Mouse (Mus musculus) neural tube, embryonic 13.5 days (tissue): ENCODE measurements around the gene Cpeb1. TPM values are rescaled to one million over a fixed set of nuclear protein-coding genes. Genes with fewer than 3 reads are reported as not detected.
"Not testable (repeated sequence)": the region's sequence is repeated elsewhere in the genome, so short reads cannot be mapped to it uniquely, and the experiment has no call there.

ENCODE experiments used
- ATAC-seq: fragments of 200-750 bp; cut with Nextera tagmentation; 2 replicates; pipeline ENCODE4 v1.8.0; 2017; ENCODE audit warnings: low read depth, mild to moderate bottlenecking, moderate TSS enrichment, moderate library complexity
- H3K27ac ChIP-seq: fragments of 300-500 bp; sonication (generic); replicated peaks from 2 replicates; pipeline ENCODE4 v1.5.1; 2015; ENCODE audit warnings: moderate library complexity, mild to moderate bottlenecking, inconsistent platforms
- H3K27me3 ChIP-seq: fragments of 300-500 bp; sonication (generic); 2 replicates; pipeline ENCODE4 v1.6.1; 2015; ENCODE audit warnings: mild to moderate bottlenecking, inconsistent platforms
- H3K36me3 ChIP-seq: fragments of 300-500 bp; sonication (generic); 2 replicates; pipeline ENCODE4 v1.6.1; 2015; ENCODE audit warnings: mild to moderate bottlenecking, inconsistent platforms
- H3K4me1 ChIP-seq: fragments of 300-500 bp; sonication (generic); replicated peaks from 2 replicates; pipeline ENCODE4 v1.6.1; 2015; ENCODE audit warnings: inconsistent platforms
- H3K4me2 ChIP-seq: fragments of 300-500 bp; sonication (generic); 2 replicates; pipeline ENCODE4 v1.6.1; 2015; ENCODE audit warnings: inconsistent platforms, mild to moderate bottlenecking, moderate library complexity
- H3K4me3 ChIP-seq: fragments of 300-500 bp; sonication (generic); 2 replicates; pipeline ENCODE4 v1.5.1; 2015; ENCODE audit warnings: mild to moderate bottlenecking, inconsistent platforms
- H3K9ac ChIP-seq: fragments of 300-500 bp; sonication (generic); 2 replicates; pipeline ENCODE4 v1.6.1; 2015; ENCODE audit warnings: moderate library complexity, mild to moderate bottlenecking, inconsistent platforms
- H3K9me3 ChIP-seq: fragments of 300-500 bp; sonication (generic); 2 replicates; pipeline ENCODE4 v1.6.1; 2016; ENCODE audit warnings: inconsistent platforms
- WGBS: fragments of 180-500 bp; shearing (Covaris S2); methylation state at CpG from one replicate; pipeline ENCODE4 v1.1.7; 2015; 5-methylcytosine and 5-hydroxymethylcytosine counted together
- polyA plus RNA-seq: library from polyadenylated mRNA; unstranded; fragments of >200 nt; fragmentation: Nextera tagmentation; extraction: Ambion mirVana; gene quantifications from 2 replicates; pipeline ENCODE4 v1.2.1, GENCODE M21; 2015

Cpeb1 gene
- polyA plus RNA-seq, result 4.7 and 7.3 TPM in 2 replicates

DNA sequence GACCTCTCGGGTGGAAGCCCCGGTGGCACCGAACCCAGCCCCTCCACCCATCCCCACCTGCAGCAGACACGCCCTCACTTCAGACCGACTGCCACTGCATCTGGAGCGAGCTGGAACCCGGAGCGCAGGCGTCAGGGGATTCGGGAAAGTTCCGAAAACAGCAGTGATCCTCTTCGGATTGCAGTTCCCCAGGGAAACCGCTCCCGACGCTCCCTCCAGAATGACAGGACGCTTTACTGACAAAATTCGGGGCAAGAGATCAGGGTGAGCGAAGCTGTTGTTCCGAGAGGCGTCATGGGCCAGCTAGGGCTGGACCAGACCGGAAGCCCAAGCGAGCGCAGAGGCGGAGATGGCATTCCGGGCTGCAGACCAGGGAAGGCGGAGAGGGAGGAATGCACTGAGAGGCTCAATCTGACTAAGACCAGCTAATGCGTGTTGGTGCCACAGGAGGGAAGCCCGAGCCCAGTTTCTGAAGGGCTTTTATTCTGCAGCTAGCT lies at the start of gene Cpeb1:
Cpeb1 (minus strand) TSS at position 311 of the 497 bp plus-strand sequence.
- Histone ChIP-seq H3K27ac (no peak within 1 kb of the TSS), H3K4me2 (peak within 1 kb of the TSS; percentile 90), H3K27me3 (peaks cover 80% of the 10 kb centered on the region), H3K4me3 (peak within 1 kb of the TSS; percentile 55), H3K9me3 (no peaks in the 10 kb centered on the region), H3K4me1 (peaks cover 31% of the 10 kb centered on the region), H3K36me3 (peaks cover 9% of the 10 kb centered on the region), H3K9ac (peak within 1 kb of the TSS; percentile 64)
- WGBS, result under 1% methylated on average over 28 of the region's 28 CpGs
- ATAC-seq, result peak; percentile 38; the same call in 1 of the 2 replicates

DNA sequence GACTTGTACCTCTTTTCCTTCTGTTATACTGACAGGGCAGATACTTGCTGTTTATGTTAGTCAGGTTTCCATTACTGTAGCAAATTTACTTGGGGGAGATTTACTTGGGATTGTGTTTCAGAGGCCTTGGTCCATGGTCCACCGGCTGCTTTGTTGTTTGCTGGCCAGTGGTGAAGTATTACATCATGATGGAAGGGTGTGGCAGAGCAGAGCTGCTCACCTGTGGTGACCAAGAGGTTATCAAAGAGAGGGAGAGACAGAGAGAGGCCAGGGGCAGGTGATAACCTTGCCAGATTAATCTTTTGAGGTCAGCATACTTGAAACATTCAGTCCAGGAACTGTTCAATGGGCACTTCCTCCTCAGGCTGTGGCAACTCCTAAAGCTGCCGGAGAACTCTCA lies 45.8 kb upstream of the Cpeb1 start:
- no peaks in the 10 kb centered on the region for H3K36me3 ChIP-seq
- no peak for ATAC-seq
- 82% methylated on average over 2 of the region's 2 CpGs for WGBS

DNA sequence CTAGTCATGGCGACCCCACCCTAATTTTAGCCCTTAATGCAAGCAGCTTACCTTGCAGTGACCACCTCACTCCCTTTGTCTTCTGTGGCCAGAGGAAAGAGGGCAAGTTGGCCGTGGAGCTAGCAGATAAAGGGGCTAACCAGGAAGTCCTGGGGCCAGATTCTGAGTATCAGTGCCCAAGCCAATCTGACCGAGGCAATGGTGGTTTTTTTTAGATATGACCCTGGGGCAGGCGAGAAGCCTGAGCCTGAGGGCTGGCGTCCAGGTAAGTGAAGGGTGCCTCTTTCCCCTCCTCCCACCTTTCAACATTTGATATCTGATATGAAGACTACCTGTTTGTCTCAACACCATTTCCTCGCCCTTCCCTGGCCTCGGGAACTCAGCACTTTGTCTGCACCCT lies 42.9 kb upstream of the Cpeb1 start, which contains the start of gene BC048679:
BC048679 (minus strand) TSS at position 101 of the 400 bp plus-strand sequence.
- H3K27me3 ChIP-seq, result peaks cover 4% of the 10 kb centered on the region; the same call in 1 of the 2 replicates
- H3K36me3 ChIP-seq, result no peaks in the 10 kb centered on the region
- H3K4me3 ChIP-seq, result no peak within 1 kb of the TSS
- no peaks in the 10 kb centered on the region for H3K9me3 ChIP-seq
- no peak within 1 kb of the TSS for H3K4me2 ChIP-seq
- no peak within 1 kb of the TSS for H3K9ac ChIP-seq
- peaks cover 5% of the 10 kb centered on the region; the same call in 1 of the 2 replicates for H3K4me1 ChIP-seq
- 75% methylated on average over 7 of the region's 7 CpGs for WGBS
- no peak within 1 kb of the TSS for H3K27ac ChIP-seq
- no peak for ATAC-seq

More for the DNA sequence above, 45.8 kb upstream of the Cpeb1 start:
- Histone ChIP-seq H3K9me3 (no peaks in the 10 kb centered on the region), H3K27ac (no peak overlapping the region), H3K4me3 (no peak overlapping the region), H3K9ac (no peak overlapping the region), H3K4me2 (no peak overlapping the region), H3K27me3 (no peaks in the 10 kb centered on the region), H3K4me1 (no peaks in the 10 kb centered on the region)

DNA sequence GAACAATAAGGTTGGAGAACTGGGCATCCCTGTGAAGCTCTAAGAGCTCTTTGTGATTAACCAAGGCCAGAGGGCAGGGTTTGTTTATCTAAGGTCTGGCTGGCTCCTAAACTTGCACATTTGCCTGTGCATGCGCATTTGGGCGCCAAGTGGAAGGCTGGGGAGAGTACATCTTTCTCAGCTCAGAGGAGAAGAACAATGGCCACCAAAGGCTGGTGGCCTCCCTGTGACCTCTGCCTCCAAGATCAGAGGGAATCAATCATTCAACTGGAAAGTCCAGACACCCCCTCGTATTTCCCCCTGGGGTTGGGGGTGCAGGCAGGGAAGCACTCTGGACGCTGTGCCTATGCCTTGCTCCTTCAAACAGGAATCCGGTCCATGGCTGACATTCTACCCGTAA lies 41.9 kb upstream of the Cpeb1 start:
- no peaks in the 10 kb centered on the region for H3K9me3 ChIP-seq
- ATAC-seq, result no peak
- WGBS, result 10% methylated on average over 6 of the region's 6 CpGs
- peaks cover 14% of the 10 kb centered on the region for H3K4me1 ChIP-seq
- H3K36me3 ChIP-seq, result no peaks in the 10 kb centered on the region
- no peak overlapping the region for H3K9ac ChIP-seq
- H3K4me3 ChIP-seq, result no peak overlapping the region
- H3K27me3 ChIP-seq, result peaks cover 4% of the 10 kb centered on the region; the same call in 1 of the 2 replicates
- H3K4me2 ChIP-seq, result no peak overlapping the region
- H3K27ac ChIP-seq, result no peak overlapping the region

DNA sequence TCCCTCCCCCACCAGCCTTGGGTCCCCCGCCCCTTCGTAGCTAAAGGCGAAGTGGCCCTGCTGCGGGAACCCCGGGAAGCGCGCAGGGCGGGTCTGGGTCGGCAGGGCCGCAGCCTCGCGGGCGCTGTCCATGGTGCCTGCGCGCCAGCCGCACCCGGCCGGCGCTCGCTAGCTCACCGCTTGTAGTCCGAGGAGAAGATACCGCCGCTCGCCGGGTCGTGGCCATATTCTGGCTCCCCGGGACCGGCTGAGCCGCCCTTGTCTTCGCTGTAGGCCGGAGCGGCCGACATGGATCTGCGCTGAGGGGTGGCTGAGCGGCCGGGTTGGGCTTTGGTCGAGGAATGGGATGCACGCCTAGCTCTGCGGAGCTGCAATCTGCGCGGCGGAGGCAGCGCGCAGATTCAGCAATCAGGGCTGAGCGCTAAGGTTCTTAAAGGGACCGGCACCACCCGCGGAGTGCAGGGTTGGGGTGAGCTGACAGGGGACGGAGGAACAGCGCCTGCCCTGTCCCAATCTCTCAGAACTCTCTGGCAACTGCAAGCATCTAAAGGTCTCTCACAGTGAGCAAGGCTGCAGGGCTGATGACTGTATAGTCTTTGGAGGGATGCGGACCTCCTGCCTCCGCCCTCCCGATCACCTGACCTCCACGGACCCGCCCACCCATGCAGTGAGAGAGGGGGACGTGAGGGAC lies 38.2 kb upstream of the Cpeb1 start, which contains the start of gene Ap3b2:
Ap3b2 (minus strand) TSS at position 595 of the 691 bp plus-strand sequence.
- Histone ChIP-seq H3K27ac (peak within 1 kb of the TSS; percentile 99), H3K36me3 (no peaks in the 10 kb centered on the region), H3K4me1 (peaks cover 37% of the 10 kb centered on the region), H3K27me3 (peaks cover 4% of the 10 kb centered on the region; the same call in 1 of the 2 replicates), H3K9ac (peak within 1 kb of the TSS; percentile 95), H3K9me3 (no peaks in the 10 kb centered on the region), H3K4me2 (peak within 1 kb of the TSS; percentile 74), H3K4me3 (peak within 1 kb of the TSS; percentile 82)
- ATAC-seq, result peak; percentile 96
- WGBS, result under 1% methylated on average over 57 of the region's 57 CpGs

DNA sequence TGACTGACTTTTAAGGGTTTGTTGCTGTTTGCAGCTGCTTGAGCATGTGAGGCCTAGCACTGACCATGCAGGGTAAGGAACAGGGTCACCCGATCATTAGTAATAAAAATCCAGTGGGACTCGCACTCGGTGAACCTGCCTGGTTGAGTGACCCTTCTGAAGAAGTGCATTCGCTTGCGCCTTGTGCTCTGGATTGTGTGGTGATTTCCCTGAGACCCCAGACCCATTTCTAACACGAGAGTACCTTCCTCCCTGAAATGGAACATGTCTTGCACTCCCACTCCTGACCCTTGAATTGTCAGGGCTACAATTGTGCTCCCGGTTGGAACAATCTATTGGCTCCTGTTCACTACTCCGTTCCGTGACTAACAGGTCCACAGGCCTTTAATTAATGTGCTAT lies 37.4 kb upstream of the Cpeb1 start:
- Histone ChIP-seq H3K9me3 (no peaks in the 10 kb centered on the region), H3K36me3 (no peaks in the 10 kb centered on the region), H3K27ac (peak overlapping the region; percentile 99), H3K9ac (peak overlapping the region; percentile 95), H3K4me2 (peak overlapping the region; percentile 74), H3K27me3 (peaks cover 4% of the 10 kb centered on the region; the same call in 1 of the 2 replicates), H3K4me1 (peaks cover 38% of the 10 kb centered on the region), H3K4me3 (peak overlapping the region; percentile 82)
- WGBS, result 34% methylated on average over 9 of the region's 9 CpGs
- ATAC-seq, result no peak

DNA sequence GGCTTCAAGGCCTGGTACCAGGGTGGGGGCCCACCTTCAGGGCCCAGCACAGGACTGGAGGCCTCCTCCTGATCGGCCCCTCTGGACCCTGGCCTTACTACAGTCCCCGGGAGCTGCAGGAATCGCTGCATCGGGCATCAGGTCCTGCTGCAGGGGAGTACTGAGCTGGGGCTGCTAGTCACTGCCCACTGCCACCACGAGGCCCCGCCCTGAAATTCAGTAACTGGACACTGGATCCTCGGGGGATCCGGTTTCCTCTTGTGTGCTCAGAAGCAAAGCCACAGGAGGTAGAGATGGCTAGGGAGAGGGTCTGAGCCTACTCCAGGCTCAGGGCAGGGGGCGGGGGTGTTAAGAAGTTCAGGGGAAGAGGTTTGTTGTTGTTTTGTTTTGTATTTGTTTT lies 34.4 kb upstream of the Cpeb1 start:
- H3K4me3 ChIP-seq, result no peak overlapping the region
- peaks cover 4% of the 10 kb centered on the region for H3K36me3 ChIP-seq
- no peak for ATAC-seq
- no peaks in the 10 kb centered on the region for H3K27me3 ChIP-seq
- no peaks in the 10 kb centered on the region for H3K9me3 ChIP-seq
- H3K9ac ChIP-seq, result peak overlapping the region; percentile 43
- H3K27ac ChIP-seq, result no peak overlapping the region
- peaks cover 38% of the 10 kb centered on the region for H3K4me1 ChIP-seq
- no peak overlapping the region for H3K4me2 ChIP-seq
- 9% methylated on average over 9 of the region's 9 CpGs for WGBS

DNA sequence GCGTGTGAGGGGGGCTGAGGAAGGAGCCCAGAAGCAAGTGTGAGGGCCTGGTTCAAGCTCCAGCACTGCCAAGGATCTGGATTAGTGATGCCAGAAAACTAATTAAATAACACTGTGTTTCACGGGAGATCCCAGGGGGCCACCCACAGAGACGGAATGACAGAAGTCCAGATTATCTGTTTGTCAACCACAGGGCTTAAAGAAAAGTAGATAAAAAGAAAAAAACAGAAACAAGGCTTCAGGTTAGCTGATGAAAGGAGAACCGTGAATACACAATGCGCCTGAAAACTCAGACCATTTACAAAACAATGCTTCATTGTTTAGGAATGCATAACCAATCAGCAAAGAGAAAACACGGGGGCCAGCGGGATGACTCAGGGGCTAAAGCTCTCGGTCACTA lies 25.5 kb upstream of the Cpeb1 start:
- Histone ChIP-seq H3K9ac (no peak overlapping the region), H3K4me3 (no peak overlapping the region), H3K27ac (no peak overlapping the region), H3K27me3 (peaks cover 23% of the 10 kb centered on the region), H3K9me3 (no peaks in the 10 kb centered on the region), H3K36me3 (peaks cover 56% of the 10 kb centered on the region), H3K4me1 (0 out of 2 replicates have a peak, but pooled peaks cover 8% of the 10 kb centered on the region), H3K4me2 (no peak overlapping the region)
- ATAC-seq, result no peak
- 6% methylated on average over 8 of the region's 8 CpGs for WGBS

DNA sequence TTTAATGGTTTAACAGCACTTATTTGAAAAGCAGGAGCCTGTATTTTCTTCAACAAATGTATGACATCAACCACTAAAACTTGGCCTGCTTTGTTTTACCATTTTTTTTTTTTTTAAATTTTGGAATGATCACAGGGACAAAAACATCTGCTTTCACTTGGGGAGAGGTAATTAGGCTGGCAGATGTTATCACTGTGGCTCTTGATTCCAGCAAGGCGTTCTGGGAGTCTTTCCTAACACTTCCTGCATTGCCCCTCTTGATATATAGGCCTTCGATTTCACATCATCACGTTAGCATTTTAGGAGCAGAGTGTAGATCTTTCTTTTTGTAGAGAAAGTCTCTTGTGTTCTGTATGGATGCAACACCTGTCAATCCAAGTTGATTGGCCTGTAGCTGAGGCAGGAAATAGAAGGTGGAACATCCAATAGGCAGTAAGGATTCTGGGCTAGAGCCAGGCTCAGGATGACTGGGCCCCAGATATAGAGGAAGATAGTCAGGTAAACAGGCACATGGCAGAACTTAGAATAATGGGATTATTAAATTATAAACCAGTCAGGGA lies 24.3 kb upstream of the Cpeb1 start:
- 69% methylated on average over 3 of the region's 3 CpGs for WGBS
- no peak overlapping the region for H3K4me3 ChIP-seq
- no peak overlapping the region for H3K4me2 ChIP-seq
- no peak for ATAC-seq
- peaks cover 23% of the 10 kb centered on the region for H3K27me3 ChIP-seq
- no peak overlapping the region for H3K27ac ChIP-seq
- 0 out of 2 replicates have a peak, but pooled peaks cover 8% of the 10 kb centered on the region for H3K4me1 ChIP-seq
- peaks cover 63% of the 10 kb centered on the region for H3K36me3 ChIP-seq
- no peak overlapping the region for H3K9ac ChIP-seq
- no peaks in the 10 kb centered on the region for H3K9me3 ChIP-seq

DNA sequence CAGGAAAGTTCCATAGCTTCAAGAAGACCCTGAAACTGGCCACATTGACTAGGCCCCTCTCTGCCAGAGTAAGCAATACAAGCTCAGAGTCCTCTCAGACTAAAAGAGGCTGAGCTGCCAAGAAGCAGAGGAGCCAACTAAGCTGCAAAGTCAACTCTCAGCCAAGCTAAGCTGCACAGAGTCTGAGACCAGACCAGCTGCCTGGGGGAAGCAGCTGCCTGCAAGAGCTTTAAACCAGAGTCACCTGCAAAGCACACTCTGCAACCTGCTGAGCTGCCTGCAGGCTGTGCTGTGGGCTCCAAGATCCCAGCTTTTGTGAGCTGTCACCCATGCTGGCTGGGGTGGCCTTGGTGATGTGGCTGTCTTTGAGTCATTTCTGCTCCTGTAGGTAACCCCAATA lies 23.0 kb upstream of the Cpeb1 start:
- H3K27me3 ChIP-seq, result peaks cover 23% of the 10 kb centered on the region
- H3K4me1 ChIP-seq, ATAC-seq, H3K9me3 ChIP-seq, H3K4me3 ChIP-seq, H3K27ac ChIP-seq, H3K4me2 ChIP-seq, H3K9ac ChIP-seq: not testable (repeated sequence)
- H3K36me3 ChIP-seq, result peaks cover 63% of the 10 kb centered on the region

DNA sequence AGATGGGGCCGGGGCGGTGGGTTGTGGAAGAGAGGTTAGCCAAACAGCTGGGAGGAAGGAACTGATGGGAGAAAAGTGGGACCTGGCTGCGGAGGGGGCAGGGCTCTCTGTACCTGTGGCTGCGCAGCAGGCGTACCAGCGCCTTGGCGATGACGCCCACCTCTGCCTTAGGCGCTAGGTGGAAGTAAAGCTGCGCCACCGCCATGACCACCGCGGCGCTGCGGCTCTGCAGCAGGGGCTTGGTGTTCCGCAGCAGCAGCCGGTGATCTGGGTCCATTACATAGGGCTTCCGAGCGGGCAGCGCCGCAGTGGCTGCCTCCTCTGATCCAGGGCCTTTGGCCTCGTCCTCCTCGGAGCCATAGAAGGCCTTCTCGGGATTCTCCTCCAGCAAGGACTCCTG lies 21.6 kb upstream of the Cpeb1 start:
- 0 out of 2 replicates have a peak overlapping the region, but pooled peaks have one; percentile 7 for H3K4me2 ChIP-seq

DNA sequence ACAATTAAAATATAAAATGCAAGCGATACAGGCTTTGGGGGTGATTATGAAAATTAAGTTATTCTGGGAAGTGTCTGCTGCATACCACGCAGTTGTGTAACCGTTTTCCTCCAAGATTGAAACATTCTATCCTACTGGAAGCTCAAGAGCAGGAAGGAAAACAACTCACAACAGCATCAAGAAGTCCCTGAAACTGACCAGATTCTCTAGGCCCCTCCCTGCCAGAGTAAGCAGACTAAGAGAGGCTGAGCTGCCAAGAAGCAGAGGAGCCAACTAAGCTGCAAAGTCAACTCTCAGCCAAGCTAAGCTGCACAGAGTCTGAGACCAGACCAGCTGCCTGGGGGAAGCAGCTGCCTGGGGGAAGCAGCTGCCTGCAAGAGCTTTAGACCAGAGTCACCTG lies 20.0 kb upstream of the Cpeb1 start:
- H3K9ac ChIP-seq, result no peak overlapping the region
- no peak overlapping the region for H3K27ac ChIP-seq
- no peak overlapping the region for H3K4me3 ChIP-seq
- H3K36me3 ChIP-seq, result peaks cover 83% of the 10 kb centered on the region
- ATAC-seq, result no peak
- no peaks in the 10 kb centered on the region for H3K9me3 ChIP-seq
- H3K27me3 ChIP-seq, result peaks cover 23% of the 10 kb centered on the region
- WGBS, result 81% methylated on average over 3 of the region's 3 CpGs
- H3K4me2 ChIP-seq, result no peak overlapping the region
- 0 out of 2 replicates have a peak, but pooled peaks cover under 1% of the 10 kb centered on the region for H3K4me1 ChIP-seq

More for the DNA sequence above, 21.6 kb upstream of the Cpeb1 start:
- Histone ChIP-seq H3K4me3 (no peak overlapping the region), H3K27ac (no peak overlapping the region), H3K27me3 (peaks cover 23% of the 10 kb centered on the region), H3K4me1 (0 out of 2 replicates have a peak, but pooled peaks cover 8% of the 10 kb centered on the region), H3K36me3 (peaks cover 66% of the 10 kb centered on the region), H3K9me3 (no peaks in the 10 kb centered on the region), H3K9ac (no peak overlapping the region)
- 6% methylated on average over 24 of the region's 24 CpGs for WGBS
- ATAC-seq, result peak; percentile 58
